Mouse (Mus musculus): ENCODE results near the gene Sept9. TPM values are rescaled to one million over a fixed set of nuclear protein-coding genes. Genes with fewer than 3 reads are reported as not detected.

The Sept9 gene
- polyA plus RNA-seq, 1 experiment from 2014 or later = 126 TPM

DNA sequence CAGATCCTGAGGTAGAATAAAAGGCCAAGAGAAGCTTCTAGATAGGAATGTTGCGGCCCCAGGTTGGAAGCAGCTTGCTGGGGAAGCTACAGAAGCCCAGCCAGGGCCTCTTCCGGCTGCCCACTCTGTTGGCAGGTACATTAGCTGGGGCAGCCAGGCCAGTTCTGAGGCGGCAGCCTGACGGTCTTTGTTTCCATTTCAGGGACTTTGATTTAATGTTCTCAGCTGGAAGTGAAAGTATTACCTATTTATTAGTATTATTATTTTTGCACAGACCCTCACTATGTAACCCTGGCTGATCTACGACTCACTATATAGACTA is 26.7 kb downstream of the Sept9 start:
- H3K9ac ChIP-seq = no peak overlapping the region
- H3K27me3 ChIP-seq = no peaks in the 10 kb centered on the region
- 58% methylated on average over 5 of the region's 5 CpGs for WGBS
- no peak for ATAC-seq (replicated peaks; ENCODE audit: low FRiP score)
- H3K4me3 ChIP-seq (replicated peaks) = no peak overlapping the region
- peaks cover 21% of the 10 kb centered on the region for H3K4me1 ChIP-seq
- no peaks in the 10 kb centered on the region for H3K36me3 ChIP-seq
- H3K9me3 ChIP-seq (replicated peaks) = no peaks in the 10 kb centered on the region
- no peak overlapping the region for H3K4me2 ChIP-seq
- H3K27ac ChIP-seq = peak overlapping the region; percentile 48

DNA sequence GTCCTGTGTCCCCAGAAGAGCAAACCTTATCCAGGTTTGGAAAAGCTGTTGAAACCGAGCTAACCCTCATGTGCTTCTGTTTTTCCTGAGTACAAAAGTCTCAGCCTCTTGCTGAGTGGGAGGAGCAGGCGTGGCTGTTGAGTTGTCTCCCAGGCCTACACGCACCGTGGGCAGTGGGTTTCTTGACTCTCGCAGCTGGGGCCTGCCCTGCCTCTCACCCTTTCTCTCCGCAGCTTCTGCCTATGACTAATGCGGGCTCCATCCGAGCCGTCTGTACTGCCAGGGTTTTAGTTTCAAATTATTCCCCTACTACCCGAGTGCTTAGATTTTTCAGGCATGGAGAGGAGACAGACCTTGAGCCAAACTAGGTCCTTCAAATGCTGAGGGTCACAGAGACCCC is 28.7 kb downstream of the Sept9 start:
- Histone ChIP-seq H3K4me2 (no peak overlapping the region), H3K9me3 (replicated peaks) (no peaks in the 10 kb centered on the region), H3K27ac (no peak overlapping the region), H3K4me3 (replicated peaks) (no peak overlapping the region), H3K36me3 (no peaks in the 10 kb centered on the region), H3K27me3 (no peaks in the 10 kb centered on the region), H3K9ac (no peak overlapping the region), H3K4me1 (peaks cover 30% of the 10 kb centered on the region)
- WGBS = 37% methylated on average over 10 of the region's 10 CpGs
- ATAC-seq (replicated peaks; ENCODE audit: low FRiP score) = no peak

DNA sequence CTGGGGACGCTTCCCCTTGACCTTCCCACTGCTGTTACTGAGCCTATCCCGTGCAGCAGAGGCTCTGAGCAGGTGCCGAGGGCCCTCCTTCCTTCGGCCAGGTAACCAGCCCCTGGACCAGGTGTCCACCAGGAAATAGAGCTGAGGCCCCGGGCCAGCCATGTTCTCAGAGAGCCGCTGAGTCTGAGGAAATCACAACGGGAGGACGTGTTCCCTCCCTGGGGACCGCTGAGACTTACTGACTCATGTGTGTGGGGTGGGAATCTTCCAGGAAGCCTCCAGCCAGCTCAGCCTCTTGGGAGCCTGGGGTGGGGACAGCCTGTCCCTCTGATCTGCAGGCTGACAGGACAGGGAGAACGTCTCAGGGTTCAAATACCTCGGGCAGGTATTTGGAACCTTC is 32.1 kb downstream of the Sept9 start:
- WGBS = 50% methylated on average over 11 of the region's 11 CpGs
- peak overlapping the region; percentile 72 for H3K27ac ChIP-seq
- H3K9ac ChIP-seq = no peak overlapping the region
- no peaks in the 10 kb centered on the region for H3K36me3 ChIP-seq
- H3K4me2 ChIP-seq = peak overlapping the region; percentile 59
- peaks cover 52% of the 10 kb centered on the region for H3K4me1 ChIP-seq
- 0 out of 2 replicates have a peak, but pooled peaks cover 5% of the 10 kb centered on the region for H3K27me3 ChIP-seq
- peak overlapping the region; percentile 29 for H3K4me3 ChIP-seq (replicated peaks)
- ATAC-seq (replicated peaks; ENCODE audit: low FRiP score) = no peak
- H3K9me3 ChIP-seq (replicated peaks) = no peaks in the 10 kb centered on the region

DNA sequence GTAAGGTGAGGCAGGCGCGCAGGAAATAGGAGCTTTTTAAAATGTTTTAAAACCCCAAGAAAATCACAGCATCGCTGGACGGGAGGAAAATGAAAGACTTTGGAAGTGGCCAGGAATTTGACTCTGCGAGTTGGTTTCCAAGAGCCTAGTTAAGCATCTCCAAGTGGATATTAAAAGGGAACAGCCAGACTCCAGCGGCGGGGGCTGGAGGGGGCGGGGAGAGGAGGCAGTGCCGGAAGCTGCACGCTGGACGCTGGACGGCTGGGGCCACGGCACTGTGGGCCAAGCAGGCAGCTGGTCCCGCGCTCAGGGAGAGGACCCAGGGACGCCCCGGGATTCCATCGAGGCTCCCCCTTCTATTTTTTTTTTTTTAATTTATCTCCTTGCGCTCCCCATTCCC is 32.6 kb downstream of the Sept9 start:
- peak overlapping the region; percentile 72 for H3K27ac ChIP-seq

DNA sequence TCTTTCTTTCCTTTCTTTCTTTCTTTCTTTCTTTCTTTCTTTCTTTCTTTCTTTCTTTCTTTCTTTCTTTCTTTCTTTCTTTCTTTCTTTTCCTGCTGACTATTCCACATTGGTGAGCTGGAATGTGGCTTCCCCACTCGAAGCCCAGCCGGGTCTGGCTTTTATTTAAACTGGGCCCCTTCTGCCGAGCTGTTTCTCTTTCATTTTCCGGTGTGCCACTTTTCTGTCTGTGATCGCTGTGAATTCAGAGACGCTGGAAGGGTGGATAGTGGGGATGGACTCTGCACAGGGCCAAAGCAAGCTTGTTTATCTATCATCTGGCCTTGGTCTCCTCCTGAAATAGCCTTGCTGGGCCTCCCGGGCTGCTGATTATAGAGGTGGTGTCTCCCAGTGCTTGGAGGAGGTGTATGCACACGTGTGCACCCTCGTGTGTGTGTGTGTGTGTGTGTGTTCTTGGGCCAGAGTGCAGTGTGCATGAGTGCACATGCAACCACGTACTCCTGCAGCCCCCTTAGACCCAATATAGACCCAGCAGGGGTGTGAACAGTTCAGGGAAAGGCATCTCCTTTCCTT is 33.5 kb downstream of the Sept9 start:
- Histone ChIP-seq H3K4me1 (peaks cover 52% of the 10 kb centered on the region), H3K4me3 (replicated peaks) (peak overlapping the region; percentile 29)
- 50% methylated on average over 10 of the region's 10 CpGs for WGBS

More for the DNA sequence above, 32.6 kb downstream of the Sept9 start:
- peak; percentile 61; the same call in 1 of the 2 replicates for ATAC-seq (replicated peaks; ENCODE audit: low FRiP score)
- Histone ChIP-seq H3K4me1 (peaks cover 52% of the 10 kb centered on the region), H3K4me2 (peak overlapping the region; percentile 59), H3K27me3 (0 out of 2 replicates have a peak, but pooled peaks cover 5% of the 10 kb centered on the region), H3K9me3 (replicated peaks) (no peaks in the 10 kb centered on the region), H3K4me3 (replicated peaks) (peak overlapping the region; percentile 29), H3K36me3 (no peaks in the 10 kb centered on the region), H3K9ac (0 out of 2 replicates have a peak overlapping the region, but pooled peaks have one; percentile 26)
- WGBS = 19% methylated on average over 19 of the region's 19 CpGs

DNA sequence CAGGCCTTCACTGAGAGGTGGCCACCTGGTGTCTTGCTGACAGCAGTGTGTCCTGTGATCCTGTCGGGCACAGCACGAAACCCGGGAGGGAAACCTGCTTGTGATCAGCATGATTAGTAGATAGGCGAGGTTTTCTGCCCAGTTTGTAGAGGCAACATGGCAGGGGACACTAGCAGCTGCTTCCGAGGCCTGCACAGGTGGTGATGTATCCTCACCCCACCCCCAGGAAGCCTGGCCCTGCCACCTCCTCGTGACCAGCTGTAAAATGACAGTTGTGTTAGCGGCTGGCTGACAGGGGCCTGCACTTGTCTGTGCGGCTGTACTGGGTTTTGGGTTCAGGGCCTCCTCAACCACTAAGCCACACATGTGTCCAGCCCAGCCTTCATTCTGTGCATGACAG is 34.4 kb downstream of the Sept9 start:
- H3K27me3 ChIP-seq = 0 out of 2 replicates have a peak, but pooled peaks cover 5% of the 10 kb centered on the region
- 71% methylated on average over 8 of the region's 8 CpGs for WGBS

More for the DNA sequence above, 33.5 kb downstream of the Sept9 start:
- 0 out of 2 replicates have a peak, but pooled peaks cover 5% of the 10 kb centered on the region for H3K27me3 ChIP-seq
- ATAC-seq (replicated peaks; ENCODE audit: low FRiP score) = no peak
- no peaks in the 10 kb centered on the region for H3K9me3 ChIP-seq (replicated peaks)
- H3K4me2 ChIP-seq = peak overlapping the region; percentile 45
- H3K36me3 ChIP-seq = no peaks in the 10 kb centered on the region
- 0 out of 2 replicates have a peak overlapping the region, but pooled peaks have one; percentile 1 for H3K9ac ChIP-seq
- peak overlapping the region; percentile 41 for H3K27ac ChIP-seq

DNA sequence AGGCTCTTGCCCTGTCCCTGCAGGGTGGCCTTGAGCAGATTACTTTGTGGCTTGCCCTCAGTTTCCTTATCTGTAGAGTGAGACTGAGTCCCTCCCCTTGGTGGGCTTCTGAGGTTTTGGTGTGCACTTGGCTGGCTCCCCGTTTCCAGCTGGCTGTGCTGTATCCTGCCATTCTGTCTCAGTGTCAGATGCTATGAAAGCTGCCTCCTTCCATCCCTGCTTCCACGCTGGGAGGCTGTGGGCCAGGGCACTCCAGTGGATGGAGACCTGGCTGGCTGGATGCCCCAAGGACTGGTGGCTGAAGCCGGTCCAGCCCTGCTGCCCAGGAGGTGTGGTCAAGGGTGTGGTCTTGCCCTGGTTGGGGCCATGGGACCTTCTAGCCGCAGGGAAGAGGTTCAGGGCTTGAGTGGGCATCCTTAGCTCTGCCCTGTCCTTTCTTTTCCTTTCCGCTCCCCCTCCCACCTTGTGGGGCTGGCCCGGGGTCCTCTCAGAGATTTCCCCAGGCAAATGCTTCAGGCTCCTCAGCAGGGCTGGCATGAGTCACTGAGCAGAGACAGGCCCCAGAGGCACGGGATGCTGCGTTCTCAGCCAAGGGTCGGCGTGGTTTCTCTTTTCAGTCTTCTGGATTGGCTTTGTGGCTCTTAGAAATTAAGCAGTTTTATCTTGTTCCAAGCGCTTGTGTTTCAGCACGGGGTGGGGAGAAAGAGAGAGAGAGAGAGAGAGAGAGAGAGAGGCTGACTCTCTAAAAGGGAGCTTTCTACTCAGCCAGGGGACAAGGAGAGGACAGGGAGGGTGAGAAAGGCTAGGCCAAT is 35.8 kb downstream of the Sept9 start:
- peak overlapping the region; percentile 26; the same call in 1 of the 2 replicates for H3K9ac ChIP-seq
- H3K4me3 ChIP-seq (replicated peaks) = no peak overlapping the region
- peaks cover 54% of the 10 kb centered on the region for H3K4me1 ChIP-seq
- 0 out of 2 replicates have a peak, but pooled peaks cover 5% of the 10 kb centered on the region for H3K27me3 ChIP-seq
- no peaks in the 10 kb centered on the region for H3K9me3 ChIP-seq (replicated peaks)
- ATAC-seq (replicated peaks; ENCODE audit: low FRiP score) = no peak
- H3K27ac ChIP-seq = peak overlapping the region; percentile 56
- H3K4me2 ChIP-seq = 0 out of 2 replicates have a peak overlapping the region, but pooled peaks have one; percentile 9
- 49% methylated on average over 12 of the region's 12 CpGs for WGBS
- no peaks in the 10 kb centered on the region for H3K36me3 ChIP-seq

More for the DNA sequence above, 34.4 kb downstream of the Sept9 start:
- no peak overlapping the region for H3K4me3 ChIP-seq (replicated peaks)
- H3K27ac ChIP-seq = no peak overlapping the region
- H3K36me3 ChIP-seq = no peaks in the 10 kb centered on the region
- H3K9me3 ChIP-seq (replicated peaks) = no peaks in the 10 kb centered on the region
- peaks cover 54% of the 10 kb centered on the region for H3K4me1 ChIP-seq
- H3K4me2 ChIP-seq = peak overlapping the region; percentile 45; the same call in 1 of the 2 replicates
- no peak overlapping the region for H3K9ac ChIP-seq
- ATAC-seq (replicated peaks; ENCODE audit: low FRiP score) = no peak

DNA sequence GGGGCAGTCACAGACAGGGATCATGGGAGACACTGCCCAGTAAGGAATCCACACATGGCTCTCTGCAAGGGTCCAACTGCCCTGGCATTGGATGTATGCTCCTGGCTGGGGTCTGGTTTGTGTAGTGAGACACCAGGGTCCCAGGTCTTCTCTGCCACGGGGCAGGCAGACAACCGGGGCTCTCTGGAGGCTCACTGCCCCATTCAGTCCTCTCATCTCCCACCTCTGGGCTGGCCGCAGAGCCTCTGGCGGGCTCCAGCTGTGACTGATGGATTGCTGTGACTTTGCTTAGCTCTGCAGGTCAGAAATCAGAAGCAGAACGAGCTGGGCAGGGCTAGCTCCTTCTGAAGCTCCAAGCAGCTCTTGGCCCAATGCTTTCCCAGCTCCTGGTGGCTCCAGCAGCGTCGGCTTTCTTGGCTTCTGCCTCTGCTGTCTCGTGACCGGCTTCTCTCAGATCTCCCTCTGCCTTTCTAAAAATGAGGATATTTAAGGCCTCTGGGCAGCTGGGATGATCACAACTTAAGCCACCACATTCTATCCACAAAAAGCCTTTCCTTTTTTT is 36.5 kb downstream of the Sept9 start:
- WGBS = 32% methylated on average over 9 of the region's 9 CpGs
- no peak overlapping the region for H3K4me3 ChIP-seq (replicated peaks)
- H3K9me3 ChIP-seq (replicated peaks) = no peaks in the 10 kb centered on the region
- ATAC-seq (replicated peaks; ENCODE audit: low FRiP score) = no peak
- 0 out of 2 replicates have a peak overlapping the region, but pooled peaks have one; percentile 9 for H3K4me2 ChIP-seq
- 0 out of 2 replicates have a peak, but pooled peaks cover 5% of the 10 kb centered on the region for H3K27me3 ChIP-seq
- H3K9ac ChIP-seq = peak overlapping the region; percentile 26; the same call in 1 of the 2 replicates
- no peaks in the 10 kb centered on the region for H3K36me3 ChIP-seq
- peaks cover 56% of the 10 kb centered on the region for H3K4me1 ChIP-seq
- H3K27ac ChIP-seq = peak overlapping the region; percentile 56

DNA sequence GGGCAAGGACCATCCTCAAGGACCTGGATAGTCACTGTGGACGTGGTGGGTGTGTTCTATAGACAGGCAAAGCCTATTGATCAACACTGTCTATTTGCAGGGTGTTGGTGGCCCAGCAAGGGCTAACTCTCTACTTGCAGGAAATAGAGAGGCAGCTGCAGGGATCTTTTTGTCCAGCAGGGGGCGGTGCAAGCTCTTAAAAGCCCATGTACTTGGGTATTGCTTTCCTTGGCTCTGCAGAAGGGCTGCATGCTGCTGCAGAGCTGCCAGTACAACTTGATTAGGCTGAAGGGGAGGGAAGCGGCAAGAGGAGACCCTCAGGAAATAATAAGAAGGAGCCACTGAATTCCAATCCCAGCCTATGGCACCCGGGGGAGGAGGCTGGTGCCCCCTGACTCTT is 38.7 kb downstream of the Sept9 start:
- 0% methylated on average over 4 of the region's 4 CpGs for WGBS
- H3K4me3 ChIP-seq (replicated peaks) = no peak overlapping the region
- H3K4me2 ChIP-seq = no peak overlapping the region
- H3K9ac ChIP-seq = no peak overlapping the region
- no peak overlapping the region for H3K27ac ChIP-seq
- peaks cover 49% of the 10 kb centered on the region for H3K4me1 ChIP-seq
- H3K36me3 ChIP-seq = no peaks in the 10 kb centered on the region
- ATAC-seq (replicated peaks; ENCODE audit: low FRiP score) = peak; percentile 40; the same call in 1 of the 2 replicates
- H3K27me3 ChIP-seq = 0 out of 2 replicates have a peak, but pooled peaks cover 5% of the 10 kb centered on the region
- no peaks in the 10 kb centered on the region for H3K9me3 ChIP-seq (replicated peaks)

DNA sequence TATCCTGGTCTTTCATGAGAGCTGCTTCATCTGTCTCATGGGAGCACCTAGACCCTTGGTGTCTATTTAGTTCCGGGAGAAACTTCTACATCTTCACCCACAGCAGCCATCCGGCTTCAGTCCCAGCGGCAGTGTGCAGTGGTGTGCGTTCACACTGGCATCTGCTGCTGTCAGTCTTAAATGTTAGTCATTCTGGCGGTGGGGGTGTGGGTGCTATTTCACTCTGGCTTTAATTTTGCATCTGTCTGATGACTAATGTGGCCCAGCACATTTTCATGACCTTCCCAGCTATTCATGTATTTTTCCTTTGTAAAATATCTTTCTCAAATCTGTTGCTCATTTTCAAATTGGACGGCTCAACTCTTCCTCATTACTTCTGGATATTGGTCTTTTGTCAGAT is 40.2 kb downstream of the Sept9 start:
- Histone ChIP-seq H3K4me1 (peaks cover 35% of the 10 kb centered on the region), H3K27ac (no peak overlapping the region)
- WGBS = 86% methylated on average over 6 of the region's 6 CpGs

DNA sequence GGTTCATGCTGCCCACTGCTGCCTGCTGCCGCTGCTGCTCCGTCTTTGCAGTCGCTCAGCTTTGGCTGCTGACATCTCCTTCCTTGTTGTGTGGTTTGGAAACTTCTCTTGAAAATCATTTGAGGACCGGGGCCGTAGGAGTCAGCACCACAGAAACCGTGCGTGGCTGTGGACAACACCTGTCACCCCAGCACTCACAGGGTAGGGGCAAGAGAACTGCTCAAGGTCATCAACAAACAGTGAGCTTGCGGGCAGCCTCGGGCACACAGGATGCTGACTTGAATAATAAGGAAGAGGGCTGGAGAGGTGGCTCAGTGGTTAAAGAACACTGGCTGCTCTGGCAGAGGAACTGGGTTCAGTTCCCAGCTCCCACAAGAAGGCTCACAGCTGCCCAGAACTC is 40.9 kb downstream of the Sept9 start:
- no peak overlapping the region for H3K4me3 ChIP-seq (replicated peaks)
- H3K9me3 ChIP-seq (replicated peaks) = no peaks in the 10 kb centered on the region
- H3K27ac ChIP-seq = no peak overlapping the region
- H3K27me3 ChIP-seq = no peaks in the 10 kb centered on the region
- WGBS = 81% methylated on average over 9 of the region's 9 CpGs
- H3K4me1 ChIP-seq = peaks cover 35% of the 10 kb centered on the region
- ATAC-seq (replicated peaks; ENCODE audit: low FRiP score) = no peak
- no peaks in the 10 kb centered on the region for H3K36me3 ChIP-seq
- no peak overlapping the region for H3K4me2 ChIP-seq
- H3K9ac ChIP-seq = no peak overlapping the region

More for the DNA sequence above, 40.2 kb downstream of the Sept9 start:
- Histone ChIP-seq H3K4me3 (replicated peaks) (no peak overlapping the region), H3K9ac (no peak overlapping the region), H3K36me3 (no peaks in the 10 kb centered on the region), H3K27me3 (no peaks in the 10 kb centered on the region), H3K4me2 (no peak overlapping the region), H3K9me3 (replicated peaks) (no peaks in the 10 kb centered on the region)
- no peak for ATAC-seq (replicated peaks; ENCODE audit: low FRiP score)

Measured in kidney, embryonic 15.5 days (tissue).